Mouse (Mus musculus) hindbrain, embryonic 10.5 days (tissue): Measurements from ENCODE around the gene Nfia. TPM values are rescaled to one million over a fixed set of nuclear protein-coding genes. Genes with fewer than 3 reads are reported as not detected.

ENCODE experiments used
- DNase-seq: peaks from one replicate; pipeline ENCODE4 v3.0.0-alpha.2; 2017; ENCODE audit warnings: low spot score
- H3K27ac ChIP-seq: fragments of 300-500 bp; sonication (generic); 2 replicates; pipeline ENCODE4 v1.5.1; 2016; ENCODE audit warnings: mild to moderate bottlenecking, moderate library complexity
- H3K27me3 ChIP-seq: fragments of 300-500 bp; sonication (generic); 2 replicates; pipeline ENCODE4 v1.6.1; 2016; ENCODE audit warnings: mild to moderate bottlenecking; ENCODE audit not compliant: poor library complexity, insufficient read depth, severe bottlenecking
- H3K36me3 ChIP-seq: fragments of 300-500 bp; sonication (generic); 2 replicates; pipeline ENCODE4 v1.6.1; 2016; ENCODE audit warnings: mild to moderate bottlenecking, moderate library complexity
- H3K4me1 ChIP-seq: fragments of 300-500 bp; sonication (generic); replicated peaks from 2 replicates; pipeline ENCODE4 v1.6.1; 2016; ENCODE audit warnings: mild to moderate bottlenecking
- H3K4me3 ChIP-seq: fragments of 300-500 bp; sonication (generic); 2 replicates; pipeline ENCODE4 v1.5.1; 2016; ENCODE audit warnings: mild to moderate bottlenecking, moderate library complexity
- H3K9me3 ChIP-seq: fragments of 300-500 bp; sonication (generic); 2 replicates; pipeline ENCODE4 v1.6.1; 2016; ENCODE audit warnings: mild to moderate bottlenecking, moderate library complexity
- WGBS: fragments of 180-500 bp; shearing (Covaris S2); methylation state at CpG from one replicate; pipeline ENCODE4 v1.1.7; 2016; 5-methylcytosine and 5-hydroxymethylcytosine counted together
- polyA plus RNA-seq: library from polyadenylated mRNA; unstranded; fragments of >200 nt; fragmentation: Nextera tagmentation; extraction: Ambion mirVana; gene quantifications from 2 replicates; pipeline ENCODE4 v1.2.1, GENCODE M21; 2016

Nfia gene
- polyA plus RNA-seq, 1 experiment from 2014 or later, result 17.5 TPM

DNA sequence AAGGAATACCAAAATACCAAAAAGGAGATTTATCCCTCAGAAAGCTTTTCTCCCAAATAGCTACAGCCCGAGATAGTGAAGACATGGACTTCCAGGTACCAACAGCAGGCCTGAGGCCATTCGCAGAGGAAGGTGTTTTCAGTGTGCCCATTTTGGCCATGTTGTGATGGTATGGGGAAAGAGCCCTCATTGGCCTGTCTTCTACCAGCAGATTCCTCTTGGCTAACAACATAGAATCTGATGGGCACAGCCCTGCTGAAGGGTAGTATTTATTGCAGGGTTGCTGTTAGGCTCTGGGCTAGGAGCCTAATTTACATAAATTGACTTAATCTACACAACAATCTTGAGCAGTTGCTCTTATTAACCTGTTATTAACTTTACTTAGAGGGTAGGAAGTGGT, 363.5 kb downstream of the Nfia start:
- no peak overlapping the region for H3K4me3 ChIP-seq
- H3K9me3 ChIP-seq, result no peaks in the 10 kb centered on the region
- no peaks in the 10 kb centered on the region for H3K27me3 ChIP-seq
- H3K36me3 ChIP-seq, result no peaks in the 10 kb centered on the region
- 93% methylated on average over 2 of the region's 2 CpGs for WGBS
- H3K4me1 ChIP-seq, result no peaks in the 10 kb centered on the region
- no peak for DNase-seq
- H3K27ac ChIP-seq, result no peak overlapping the region

DNA sequence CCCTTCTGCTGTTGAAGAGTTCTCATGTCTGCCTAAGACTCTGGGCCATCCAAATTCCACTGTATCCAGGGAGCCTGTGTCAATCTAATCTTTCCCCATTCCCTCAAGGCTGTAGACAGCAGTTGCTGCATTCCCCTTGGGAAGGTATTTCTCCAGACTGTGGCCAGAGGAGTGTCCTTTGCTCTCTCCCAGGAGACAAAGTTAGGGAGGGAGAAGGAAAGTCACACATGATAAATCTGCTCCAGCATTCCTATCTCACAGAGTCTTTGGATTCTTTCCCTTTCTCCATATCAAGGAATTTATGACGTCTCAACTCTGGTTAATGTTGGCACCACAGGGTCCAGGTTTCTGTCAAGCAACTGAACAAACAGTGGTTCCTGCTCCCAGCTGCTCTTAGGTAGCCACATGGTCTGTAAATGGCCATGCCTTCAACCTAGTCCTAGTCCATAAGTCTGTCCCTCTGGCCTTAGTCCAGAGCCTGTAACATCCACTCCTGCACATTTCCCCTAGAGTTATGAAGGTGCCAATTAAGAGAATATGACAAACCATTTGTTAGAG, 370.4 kb downstream of the Nfia start:
- Histone ChIP-seq H3K36me3 (no peaks in the 10 kb centered on the region), H3K4me1 (no peaks in the 10 kb centered on the region), H3K27ac (no peak overlapping the region), H3K9me3 (no peaks in the 10 kb centered on the region), H3K4me3 (no peak overlapping the region), H3K27me3 (no peaks in the 10 kb centered on the region)
- 79% methylated on average over 1 of the region's 1 CpGs for WGBS
- DNase-seq, result no peak

DNA sequence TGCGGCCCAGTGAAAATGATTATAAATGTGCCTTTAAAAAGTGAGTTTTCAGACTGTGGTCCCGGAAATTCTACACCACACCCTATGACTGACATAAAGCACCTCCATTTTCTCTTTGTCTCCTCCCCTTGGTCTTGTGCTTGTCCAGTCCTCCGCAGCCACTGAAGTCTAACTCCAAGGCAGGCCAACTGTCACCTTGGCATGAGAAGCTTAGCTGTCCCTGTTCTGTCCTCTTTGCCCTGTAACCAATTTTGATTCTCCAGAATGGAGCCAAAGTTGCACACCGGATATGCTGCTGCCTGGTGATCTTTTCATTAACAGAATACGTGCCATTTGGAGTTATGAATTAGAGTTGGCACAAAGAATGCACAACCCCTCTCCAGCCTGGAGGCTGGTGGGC, 378.0 kb downstream of the Nfia start:
- WGBS, result 92% methylated on average over 5 of the region's 5 CpGs
- H3K27ac ChIP-seq, result no peak overlapping the region
- DNase-seq, result no peak
- H3K9me3 ChIP-seq, result no peaks in the 10 kb centered on the region
- H3K36me3 ChIP-seq, result no peaks in the 10 kb centered on the region
- H3K27me3 ChIP-seq, result no peaks in the 10 kb centered on the region
- H3K4me1 ChIP-seq, result no peaks in the 10 kb centered on the region
- no peak overlapping the region for H3K4me3 ChIP-seq

- no peaks in the 10 kb centered on the region for H3K9me3 ChIP-seq
- no peak overlapping the region for H3K4me3 ChIP-seq
- 84% methylated on average over 3 of the region's 3 CpGs for WGBS
- no peaks in the 10 kb centered on the region for H3K27me3 ChIP-seq
- no peak overlapping the region for H3K27ac ChIP-seq
- no peak for DNase-seq
- no peaks in the 10 kb centered on the region for H3K4me1 ChIP-seq
- H3K36me3 ChIP-seq, result no peaks in the 10 kb centered on the region
These were observed 385.4 kb downstream of the Nfia start for GRCm38 (mm10) chr4:98157921-98158320.

- Histone ChIP-seq H3K4me3 (no peak overlapping the region), H3K4me1 (0 out of 2 replicates have a peak, but pooled peaks cover 6% of the 10 kb centered on the region), H3K9me3 (no peaks in the 10 kb centered on the region), H3K36me3 (no peaks in the 10 kb centered on the region), H3K27me3 (no peaks in the 10 kb centered on the region), H3K27ac (no peak overlapping the region)
- no peak for DNase-seq
- WGBS, result 30% methylated on average over 3 of the region's 3 CpGs
These were observed 393.8 kb downstream of the Nfia start for GRCm38 (mm10) chr4:98166379-98166778.

Other genes starting within 250 kb of the Nfia start
- gene E130114P18Rik, start 5.3 kb downstream of the Nfia start, polyA plus RNA-seq, result 12.7 and 18.4 TPM in 2 replicates